Mouse (Mus musculus) liver, embryonic 14.5 days (tissue): ENCODE data around the gene Mrm1.

Experiments used
- CTCF ChIP-seq: IDR thresholded peaks from 2 replicates; pipeline ENCODE4 v1.5.1; 2016; ENCODE audit warnings: antibody characterized with exemption, low read depth, control low read depth
- EP300 ChIP-seq: IDR thresholded peaks from 2 replicates; pipeline ENCODE4 v1.6.1; 2016; ENCODE audit warnings: antibody characterized with exemption, low read depth

DNA sequence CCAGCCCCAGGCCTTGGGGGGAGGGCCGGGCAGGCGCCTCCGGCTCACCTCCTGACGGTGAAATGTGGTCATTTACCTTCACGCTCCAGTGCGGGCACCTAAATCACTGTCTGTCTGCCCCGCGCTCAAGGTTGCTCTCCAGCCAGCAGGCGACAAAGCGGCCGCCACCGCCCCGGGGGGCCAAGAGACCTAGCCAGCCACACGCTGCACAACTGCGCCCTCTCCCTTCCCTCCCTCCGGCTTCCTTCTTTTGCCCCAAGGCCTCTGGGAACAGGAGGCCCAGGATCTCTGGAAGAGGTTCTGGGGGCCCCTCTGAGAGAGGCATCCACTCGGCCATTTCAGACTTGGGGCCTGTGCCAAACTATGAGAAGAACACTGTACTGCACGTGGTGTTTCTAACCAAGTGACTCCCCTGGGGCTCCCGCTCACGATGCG, 54.8 kb downstream of the Mrm1 start:
- TF ChIP-seq CTCF (no peak), EP300 (no peak)
